Mouse (Mus musculus) CD4-positive, CD25-positive, alpha-beta regulatory T cell (primary cell): ENCODE measurements around the gene Ubqln1. TPM values are rescaled to one million over a fixed set of nuclear protein-coding genes. Genes with fewer than 3 reads are reported as not detected.

Experiments
- polyA plus RNA-seq: library from polyadenylated mRNA; unstranded; fragments of 100-300 nt; shearing (Covaris generic); gene quantifications from one replicate; pipeline ENCODE4 v1.2.1, GENCODE M21; 2017

Gene Ubqln1
- polyA plus RNA-seq = 141 TPM

DNA sequence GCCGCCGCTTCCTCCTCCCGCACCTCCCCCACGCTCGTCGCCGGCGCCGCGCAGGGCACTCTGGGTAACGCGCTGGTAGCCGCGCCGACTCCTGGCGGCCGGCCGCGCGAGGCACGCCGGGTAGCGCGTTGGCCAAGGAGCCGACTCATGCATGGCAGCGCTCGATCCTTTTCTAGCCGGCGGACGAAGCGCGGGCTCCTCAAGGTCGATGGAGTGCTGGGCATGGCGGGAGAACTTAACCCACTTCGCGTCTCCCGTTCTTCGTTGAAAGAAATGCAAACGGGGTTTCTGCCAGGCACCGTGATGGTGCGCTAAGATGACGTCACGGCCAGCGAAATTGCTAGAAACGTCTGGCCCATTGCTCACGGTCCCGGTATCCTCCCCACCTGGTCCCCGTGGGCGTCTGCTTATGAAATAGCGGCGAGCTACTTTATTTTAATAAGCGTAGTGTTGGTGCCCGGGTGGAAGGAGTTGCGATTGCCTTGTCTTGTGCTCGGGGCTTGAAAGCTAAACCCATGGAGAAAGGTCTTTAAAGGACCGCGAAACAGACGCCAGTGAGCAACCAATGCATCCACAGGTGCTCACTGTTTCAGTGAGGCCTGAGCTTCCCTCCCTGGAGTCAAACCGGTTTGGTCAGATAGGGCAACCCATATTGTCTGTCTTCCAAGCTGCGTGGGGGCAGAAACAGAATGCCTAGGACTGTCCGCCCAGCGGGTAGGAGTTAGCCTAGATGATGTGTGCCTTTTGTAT lies at the start of gene Ubqln1:
TSS of gene Ubqln1 (minus strand) at position 62 of the 750 bp plus-strand sequence.

DNA sequence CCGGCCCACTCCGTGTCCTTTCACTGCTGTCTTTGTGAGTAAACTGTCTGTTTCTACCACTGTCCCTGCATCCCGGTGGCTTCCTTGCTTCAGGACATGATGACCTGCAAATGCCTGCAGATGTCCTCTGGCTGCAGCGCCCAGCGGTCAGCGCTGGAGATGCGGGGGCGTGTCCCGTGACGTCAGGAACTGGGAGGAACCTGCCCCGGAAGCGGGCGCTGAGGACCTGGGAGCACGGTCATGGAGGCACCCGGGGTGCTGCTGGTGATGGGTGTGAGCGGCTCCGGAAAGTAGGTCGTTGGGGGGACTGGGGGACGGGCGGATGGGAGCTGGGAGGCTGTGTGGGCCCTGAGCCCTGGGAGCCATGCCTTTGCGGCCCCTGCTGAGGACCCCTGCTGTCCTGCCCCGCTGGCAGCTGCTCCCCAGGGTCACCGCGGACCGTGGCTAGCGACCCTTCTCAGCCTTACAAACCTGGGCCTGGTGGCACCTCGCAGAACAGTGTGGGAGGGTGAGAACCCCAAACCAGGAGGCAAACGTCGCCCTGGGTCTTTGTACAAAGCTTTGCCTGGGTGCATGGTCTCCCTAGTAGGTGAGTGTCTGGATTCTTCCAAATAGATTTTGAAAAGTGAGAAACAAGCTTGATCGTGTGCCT lies 57.9 kb downstream of the Ubqln1 start, which contains the start of gene Idnk:
TSS of gene Idnk (plus strand) at position 203 of the 652 bp plus-strand sequence.

DNA sequence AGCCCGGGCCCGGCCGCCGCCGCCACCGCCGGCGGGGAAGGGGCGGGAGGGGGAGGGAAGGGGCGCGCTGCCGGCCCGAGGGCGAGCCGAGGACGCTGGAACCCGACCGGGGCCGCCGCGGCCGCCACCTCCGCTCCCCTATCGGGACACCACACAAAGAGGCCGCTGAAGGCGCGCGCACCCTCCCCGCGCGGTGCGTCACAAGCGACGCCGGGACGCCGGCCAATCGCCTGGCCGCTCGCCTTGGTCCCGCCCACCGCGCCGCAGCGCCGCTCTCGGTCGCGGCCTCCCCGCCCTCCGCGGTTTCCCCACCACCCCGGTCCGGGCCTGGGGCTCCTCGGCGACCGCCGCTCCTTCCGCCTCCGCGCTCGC lies 87.1 kb downstream of the Ubqln1 start, which contains the start of gene Hnrnpa0:
TSS of gene Hnrnpa0 (minus strand) at position 161 of the 372 bp plus-strand sequence.

Other genes starting within 250 kb of the Ubqln1 start
- 2.3 TPM for gene Klhl3, start 102.1 kb downstream of the Ubqln1 start, polyA plus RNA-seq
- 76.4 TPM for gene Hnrnpa0, start 87.1 kb downstream of the Ubqln1 start, polyA plus RNA-seq
- gene Idnk, start 58.0 kb downstream of the Ubqln1 start, polyA plus RNA-seq = 159 TPM
- 0.53 TPM for gene Gkap1, start 60.0 kb upstream of the Ubqln1 start, polyA plus RNA-seq
- gene Kif27, start 143.5 kb upstream of the Ubqln1 start, polyA plus RNA-seq = not detected
- gene 2210016F16Rik, start 169.6 kb upstream of the Ubqln1 start, polyA plus RNA-seq = 52.1 TPM
- 39.6 TPM for gene Rmi1, start 186.6 kb upstream of the Ubqln1 start, polyA plus RNA-seq
- 1,965 TPM for gene Hnrnpk, start 187.7 kb upstream of the Ubqln1 start, polyA plus RNA-seq